Mouse (Mus musculus) CH12.LX (cell line): ENCODE data around the gene Kifap3. TPM values are rescaled to one million over a fixed set of nuclear protein-coding genes. Genes with fewer than 3 reads are reported as not detected.

Source experiments
- DNase-seq: peaks from one replicate; pipeline ENCODE4 v3.0.0-alpha.2; 2013; ENCODE audit errors: extremely low read depth
- H3K27ac ChIP-seq: 2 replicates; pipeline ENCODE4 v1.5.1; 2012; ENCODE audit warnings: low read depth, mild to moderate bottlenecking, control low read depth, moderate library complexity; ENCODE audit not compliant: insufficient read depth
- H3K27me3 ChIP-seq: replicated peaks from 2 replicates; pipeline ENCODE3; 2012; ENCODE audit warnings: inconsistent platforms
- H3K36me3 ChIP-seq, 2 experiments: replicated peaks in 1 of 2; 2 replicates each; pipeline versions ENCODE3 to v1.6.1; 2012; ENCODE audit warnings: inconsistent platforms in 1 of 2, low read length in 1 of 2, mild to moderate bottlenecking in 1 of 2, mixed read lengths in 1 of 2, moderate library complexity in 1 of 2; ENCODE audit not compliant: control insufficient read depth in 1 of 2, insufficient read depth in 1 of 2
- H3K4me1 ChIP-seq, 2 experiments: 2 replicates each; pipeline ENCODE4 v1.6.1; 2012; ENCODE audit warnings: inconsistent platforms in 1 of 2, moderate library complexity in 1 of 2; ENCODE audit not compliant: insufficient read depth in 2 of 2, control insufficient read depth in 1 of 2
- H3K4me2 ChIP-seq: 2 replicates; pipeline ENCODE4 v1.6.1; 2012; ENCODE audit warnings: low read depth, mild to moderate bottlenecking, control low read depth; ENCODE audit not compliant: poor library complexity, insufficient read depth, severe bottlenecking
- H3K4me3 ChIP-seq, 3 experiments: fragments of 150-350 bp in 1 of 3; sonication (generic) in 1 of 3; replicated peaks in 1 of 3; 2 replicates each; pipeline versions ENCODE3 to v1.5.1; 2011 to 2012; ENCODE audit warnings: low read depth in 2 of 3, low read length in 2 of 3, mild to moderate bottlenecking in 2 of 3, moderate library complexity in 2 of 3, control low read depth in 1 of 3, improper control_type of control experiment in 1 of 3, inconsistent platforms in 1 of 3, mixed read lengths in 1 of 3; ENCODE audit not compliant: poor library complexity in 1 of 3
- H3K79me2 ChIP-seq: replicated peaks from 2 replicates; pipeline ENCODE4 v1.6.1; 2012; ENCODE audit warnings: mild to moderate bottlenecking, moderate library complexity; ENCODE audit not compliant: control insufficient read depth, poor library complexity, insufficient read depth, severe bottlenecking; ENCODE audit errors: extremely low read depth
- H3K9ac ChIP-seq: 2 replicates; pipeline ENCODE4 v1.6.1; 2012; ENCODE audit warnings: low read depth, mild to moderate bottlenecking, control low read depth, moderate library complexity; ENCODE audit not compliant: insufficient read depth
- H3K9me3 ChIP-seq: replicated peaks from 2 replicates; pipeline ENCODE3; 2012; ENCODE audit warnings: low read length, inconsistent platforms, mixed read lengths
- BHLHE40 ChIP-seq: IDR thresholded peaks from 2 replicates; pipeline ENCODE4 v1.6.1; 2011; ENCODE audit warnings: mild to moderate bottlenecking, low read depth, low read length, improper control_type of control experiment
- CHD1 ChIP-seq: IDR thresholded peaks from 2 replicates; pipeline ENCODE4 v1.6.1; 2012; ENCODE audit warnings: low read depth, low read length, improper control_type of control experiment, inconsistent platforms
- CHD2 ChIP-seq: IDR thresholded peaks from 2 replicates; pipeline ENCODE4 v1.6.1; 2011; ENCODE audit warnings: low read length, improper control_type of control experiment
- CTCF ChIP-seq, 2 experiments: IDR thresholded peaks in 1 of 2; conservative IDR thresholded peaks in 1 of 2; 2 replicates each; pipeline ENCODE4 v1.5.1; 2011 to 2012; ENCODE audit warnings: low read depth in 2 of 2, low read length in 2 of 2, improper control_type of control experiment in 1 of 2, inconsistent platforms in 1 of 2, mild to moderate bottlenecking in 1 of 2, moderate library complexity in 1 of 2
- E2F4 ChIP-seq: IDR thresholded peaks from 2 replicates; pipeline ENCODE4 v1.6.1; 2011; ENCODE audit warnings: low read depth, low read length, improper control_type of control experiment; ENCODE audit not compliant: insufficient replicate concordance
- ELF1 ChIP-seq: IDR thresholded peaks from 2 replicates; pipeline ENCODE4 v1.6.1; 2014; ENCODE audit warnings: low read depth, mild to moderate bottlenecking, inconsistent platforms, low read length, improper control_type of control experiment
- EP300 ChIP-seq: IDR thresholded peaks from 2 replicates; pipeline ENCODE4 v1.6.1; 2011; ENCODE audit warnings: low read length, improper control_type of control experiment
- ETS1 ChIP-seq: conservative IDR thresholded peaks from 2 replicates; pipeline ENCODE4 v1.6.1; 2012; ENCODE audit warnings: low read depth, mild to moderate bottlenecking, inconsistent platforms, low read length, improper control_type of control experiment, moderate library complexity
- IRF4 ChIP-seq: IDR thresholded peaks from 2 replicates; pipeline ENCODE4 v1.6.1; 2014; ENCODE audit warnings: low read depth, mild to moderate bottlenecking, inconsistent platforms, low read length, improper control_type of control experiment
- JUN ChIP-seq: IDR thresholded peaks from 2 replicates; pipeline ENCODE4 v1.6.1; 2011; ENCODE audit warnings: low read depth, mild to moderate bottlenecking, low read length, improper control_type of control experiment, moderate library complexity; ENCODE audit not compliant: insufficient read depth
- JUND ChIP-seq: conservative IDR thresholded peaks from 2 replicates; pipeline ENCODE4 v1.6.1; 2011; ENCODE audit warnings: low read depth, low read length, improper control_type of control experiment
- KAT2A ChIP-seq: IDR thresholded peaks from 2 replicates; pipeline ENCODE4 v1.6.1; 2012; ENCODE audit warnings: low read length, improper control_type of control experiment, inconsistent platforms; ENCODE audit not compliant: insufficient replicate concordance
- MAZ ChIP-seq: IDR thresholded peaks from 2 replicates; pipeline ENCODE4 v1.6.1; 2012; ENCODE audit warnings: low read depth, mild to moderate bottlenecking, inconsistent platforms, low read length, improper control_type of control experiment, moderate library complexity
- PAX5 ChIP-seq: IDR thresholded peaks from 2 replicates; pipeline ENCODE4 v1.6.1; 2012; ENCODE audit warnings: low read length, inconsistent platforms, mixed read lengths
- POLR2A ChIP-seq: IDR thresholded peaks from 2 replicates; pipeline ENCODE4 v1.6.1; 2011; ENCODE audit warnings: low read depth, mild to moderate bottlenecking, improper control_type of control experiment, low read length
- RAD21 ChIP-seq: IDR thresholded peaks from 2 replicates; pipeline ENCODE4 v1.6.1; 2011; ENCODE audit warnings: low read depth, mild to moderate bottlenecking, low read length, improper control_type of control experiment, moderate library complexity
- SIN3A ChIP-seq: IDR thresholded peaks from 2 replicates; pipeline ENCODE4 v1.6.1; 2012; ENCODE audit warnings: low read length, improper control_type of control experiment, inconsistent platforms
- SMC3 ChIP-seq: IDR thresholded peaks from 2 replicates; pipeline ENCODE4 v1.6.1; 2011; ENCODE audit warnings: low read depth, low read length, improper control_type of control experiment
- TBP ChIP-seq: conservative IDR thresholded peaks from 2 replicates; pipeline ENCODE4 v1.6.1; 2011; ENCODE audit warnings: low read depth, low read length, improper control_type of control experiment
- TCF12 ChIP-seq: IDR thresholded peaks from 2 replicates; pipeline ENCODE4 v1.6.1; 2014; ENCODE audit warnings: low read depth, mild to moderate bottlenecking, inconsistent platforms, low read length, improper control_type of control experiment
- UBTF ChIP-seq: IDR thresholded peaks from 2 replicates; pipeline ENCODE4 v1.6.1; 2012; ENCODE audit warnings: low read depth, mild to moderate bottlenecking, inconsistent platforms, low read length, improper control_type of control experiment, moderate library complexity
- USF1 ChIP-seq: IDR thresholded peaks from 2 replicates; pipeline ENCODE4 v1.6.1; 2014; ENCODE audit warnings: low read depth, mild to moderate bottlenecking, inconsistent platforms, low read length, improper control_type of control experiment
- USF2 ChIP-seq: conservative IDR thresholded peaks from 2 replicates; pipeline ENCODE4 v1.6.1; 2011; ENCODE audit warnings: low read depth, low read length, improper control_type of control experiment
- ZC3H11A ChIP-seq: IDR thresholded peaks from 2 replicates; pipeline ENCODE4 v1.6.1; 2012; ENCODE audit warnings: low read depth, mild to moderate bottlenecking, inconsistent platforms, low read length, improper control_type of control experiment
- ZKSCAN1 ChIP-seq: IDR thresholded peaks from 2 replicates; pipeline ENCODE4 v1.6.1; 2012; ENCODE audit warnings: low read depth, inconsistent platforms, low read length, improper control_type of control experiment, borderline replicate concordance
- ZMIZ1 ChIP-seq: IDR thresholded peaks from 2 replicates; pipeline ENCODE4 v1.6.1; 2012; ENCODE audit warnings: low read depth, mild to moderate bottlenecking, inconsistent platforms, low read length, improper control_type of control experiment
- dilution Hi-C: fragments of 300-500 bp; cut with MboI; formaldehyde crosslinking; loops from 2 replicates; pipeline ENCODE4 v1.14.3; 2020; ENCODE audit warnings: low sequenced_read_pairs; ENCODE audit not compliant: extremely low pct_unique_long_range_greater_than_20kb, extremely low pct_ligation_motif_present
- in situ Hi-C: fragments of 300-500 bp; cut with MboI; formaldehyde crosslinking; loops from 3 replicates; pipeline ENCODE4 v1.14.3; 2019; ENCODE audit warnings: low sequenced_read_pairs, low pct_ligation_motif_present, low pct_unique_long_range_greater_than_20kb, mixed read lengths
- polyA plus RNA-seq: library from polyadenylated mRNA; unstranded; fragments of >175 nt; gene quantifications from 2 replicates; pipeline ENCODE4 v1.2.1, GENCODE M21; 2012; ENCODE audit warnings: low read depth; ENCODE audit not compliant: insufficient read length
- total RNA-seq, 2 experiments: library from RNA; depleted of rRNA; stranded (reverse); fragments of 300-350 nt in 1 of 2; fragments of >200 nt in 1 of 2; gene quantifications; 2 replicates each; pipeline ENCODE4 v1.2.3; 2012 to 2014

Kifap3 gene
- total and polyA plus RNA-seq, 3 experiments = 0.08 to 0.10 TPM; not detected in 1

- Histone ChIP-seq H3K79me2 (no peaks in the 10 kb centered on the region), H3K27me3 (no peaks in the 10 kb centered on the region), H3K4me1 (0 out of 4 replicates have a peak, but pooled peaks cover 0 to 4% of the 10 kb centered on the region in 2 experiments), H3K4me3 (no peak overlapping the region), H3K9ac (no peak overlapping the region), H3K27ac (no peak overlapping the region), H3K9me3 (no peaks in the 10 kb centered on the region), H3K4me2 (no peak overlapping the region), H3K36me3 (no peaks in the 10 kb centered on the region)
- dilution Hi-C loops = no loop called here
- TF ChIP-seq ELF1 (no peak), SIN3A (no peak), USF1 (no peak), CTCF (conservative IDR thresholded peaks at IDR 0.05 in 1 of 2, IDR thresholded peaks at IDR 0.05 in 1 of 2; ENCODE audit: low read depth in 2 of 2, low read length in 2 of 2) (no peak), ETS1 (no peak), TBP (no peak), CHD1 (no peak), TCF12 (no peak), E2F4 (no peak), SMC3 (no peak), MAZ (no peak), ZC3H11A (no peak), EP300 (no peak), BHLHE40 (no peak), USF2 (no peak), CHD2 (no peak), ZKSCAN1 (no peak), KAT2A (no peak)
- no peak for DNase-seq
- in situ Hi-C loops = no loop called here
Measured at GRCm38 (mm10) chr1:163829482-163829881, 50.1 kb downstream of the Kifap3 start.

DNA sequence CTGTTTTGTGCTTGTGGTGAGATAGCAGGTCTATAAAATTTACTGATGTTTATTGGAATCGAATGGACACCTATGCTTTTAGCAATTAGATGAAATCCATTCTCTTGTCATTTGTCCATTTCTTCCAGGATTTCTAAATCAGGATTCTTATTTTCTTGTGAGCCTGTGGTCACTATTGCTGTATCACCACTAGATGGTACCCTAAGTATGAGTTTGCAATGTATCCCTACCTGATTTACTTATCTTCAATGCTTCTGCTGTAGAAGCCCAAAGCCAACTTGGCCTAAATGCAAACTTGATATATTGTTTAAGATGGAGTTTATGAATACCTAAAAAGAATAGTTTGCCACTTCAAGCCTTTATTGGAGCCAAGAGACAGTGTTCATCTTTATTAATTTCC, 54.7 kb downstream of the Kifap3 start:
- DNase-seq = peak; percentile 28
- H3K79me2 ChIP-seq = no peaks in the 10 kb centered on the region
- H3K36me3 ChIP-seq = no peaks in the 10 kb centered on the region
- H3K4me3 ChIP-seq = no peak overlapping the region
- in situ Hi-C loops = loop anchor here (5.0 kb wide), 1 partner anchor 78 kb away; no protein-coding TSS in a partner anchor
- H3K4me2 ChIP-seq = no peak overlapping the region
- H3K27ac ChIP-seq = no peak overlapping the region
- no peaks in the 10 kb centered on the region for H3K9me3 ChIP-seq
- H3K9ac ChIP-seq = no peak overlapping the region
- 0 out of 4 replicates have a peak, but pooled peaks cover 0 to 4% of the 10 kb centered on the region in 2 experiments for H3K4me1 ChIP-seq
- TF ChIP-seq PAX5 (no peak), CTCF (conservative IDR thresholded peaks at IDR 0.05 in 1 of 2, IDR thresholded peaks at IDR 0.05 in 1 of 2; ENCODE audit: low read depth in 2 of 2, low read length in 2 of 2) (peak; percentile 44 to 90), TCF12 (no peak; the same call in 1 of the 2 replicates), ZC3H11A (peak; percentile 65; the same call in 1 of the 2 replicates), JUND (peak; percentile 39; the same call in 1 of the 2 replicates), UBTF (no peak), SMC3 (peak; percentile 88), JUN (no peak), RAD21 (peak; percentile 94), IRF4 (0 out of 2 replicates have a peak, but pooled peaks have one; percentile 24), ZMIZ1 (no peak), POLR2A (no peak), BHLHE40 (no peak)
- no peaks in the 10 kb centered on the region for H3K27me3 ChIP-seq
- dilution Hi-C loops = no loop called here
